Mouse (Mus musculus) C2C12 (cell line): ENCODE results near the gene Trpc3.

Experiments used
- CEBPB ChIP-seq: IDR thresholded peaks from one replicate; pipeline ENCODE4 v1.6.1; 2011; ENCODE audit warnings: low read depth, mild to moderate bottlenecking, control low read depth, moderate library complexity
- CTCF ChIP-seq: IDR thresholded peaks from one replicate; pipeline ENCODE4 v1.5.1; 2011; ENCODE audit not compliant: control insufficient read depth, insufficient read depth, insufficient read length
- MYOD1 ChIP-seq: IDR thresholded peaks from one replicate; pipeline ENCODE4 v1.6.1; 2011; ENCODE audit warnings: low read depth; ENCODE audit not compliant: control insufficient read depth, insufficient read length
- MYOG ChIP-seq: IDR thresholded peaks from one replicate; pipeline ENCODE4 v1.6.1; 2011; ENCODE audit not compliant: control insufficient read depth, insufficient read length; ENCODE audit errors: extremely low read depth
- USF1 ChIP-seq: IDR thresholded peaks from one replicate; pipeline ENCODE4 v1.6.1; 2011; ENCODE audit warnings: low read depth, mild to moderate bottlenecking, control low read depth, moderate library complexity

GRCm38 (mm10) chr3:36618181-36618580 lies 71.8 kb downstream of the Trpc3 start:
- TF ChIP-seq CTCF (no peak), USF1 (no peak), MYOD1 (no peak), MYOG (no peak), CEBPB (no peak)
